Mouse (Mus musculus): Measurements from ENCODE around the gene Lgals7. TPM values are rescaled to one million over a fixed set of nuclear protein-coding genes. Genes with fewer than 3 reads are reported as not detected.

Lgals7 gene
- polyA plus RNA-seq, 1 experiment from 2014 or later, result 1.8 TPM

GRCm38 (mm10) chr7:28825686-28826401 is 37.8 kb upstream of the Lgals7 start:
- H3K4me1 ChIP-seq (ENCODE audit: control insufficient read depth, insufficient read depth, low read length), result peaks cover 11% of the 10 kb centered on the region; the same call in 1 of the 2 replicates
- H3K9ac ChIP-seq (replicated peaks; ENCODE audit: low read depth, low read length), result peak overlapping the region; percentile 54
- no peaks in the 10 kb centered on the region for H3K27me3 ChIP-seq (ENCODE audit: control insufficient read depth, insufficient read depth, low read length)
- peak overlapping the region; percentile 74; the same call in 1 of the 2 replicates for H3K27ac ChIP-seq (ENCODE audit: low read depth, low read length)
- H3K4me3 ChIP-seq (ENCODE audit: low read depth, low read length), result peak overlapping the region; percentile 46
- ATAC-seq (ENCODE audit: low read depth), result no peak
- H3K9me3 ChIP-seq (ENCODE audit: control insufficient read depth, low read length), result no peaks in the 10 kb centered on the region
- 64% methylated on average over 11 of the region's 11 CpGs for WGBS
- H3K4me2 ChIP-seq (ENCODE audit: low read depth, low read length), result peak overlapping the region; percentile 66
- H3K36me3 ChIP-seq (ENCODE audit: control insufficient read depth, insufficient read depth, low read length), result peaks cover 18% of the 10 kb centered on the region

DNA sequence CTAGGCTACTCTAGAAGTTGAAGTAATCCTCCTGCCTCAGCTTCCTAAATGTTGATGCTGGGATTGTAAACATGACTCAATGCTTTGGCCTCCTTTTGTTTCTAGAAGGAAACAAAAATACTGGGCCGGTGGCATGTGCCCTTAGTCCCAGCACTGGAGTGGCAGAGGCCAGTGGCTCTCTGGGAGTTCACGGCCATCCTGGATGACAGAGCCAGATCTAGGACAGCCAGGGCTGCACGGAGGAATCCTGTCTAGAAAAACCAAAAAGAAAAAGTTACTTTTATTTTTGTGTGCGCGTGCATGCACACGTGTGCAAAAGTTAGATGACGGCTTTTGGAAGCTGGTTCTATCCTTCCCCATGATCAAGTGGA is 37.3 kb upstream of the Lgals7 start:
- Histone ChIP-seq H3K9ac (replicated peaks; ENCODE audit: low read depth, low read length) (no peak overlapping the region), H3K4me3 (ENCODE audit: low read depth, low read length) (no peak overlapping the region), H3K36me3 (ENCODE audit: control insufficient read depth, insufficient read depth, low read length) (peaks cover 13% of the 10 kb centered on the region), H3K9me3 (ENCODE audit: control insufficient read depth, low read length) (no peaks in the 10 kb centered on the region), H3K27ac (ENCODE audit: low read depth, low read length) (no peak overlapping the region), H3K4me2 (ENCODE audit: low read depth, low read length) (0 out of 2 replicates have a peak overlapping the region, but pooled peaks have one; percentile 66), H3K27me3 (ENCODE audit: control insufficient read depth, insufficient read depth, low read length) (no peaks in the 10 kb centered on the region), H3K4me1 (ENCODE audit: control insufficient read depth, insufficient read depth, low read length) (peaks cover 11% of the 10 kb centered on the region; the same call in 1 of the 2 replicates)
- 93% methylated on average over 7 of the region's 7 CpGs for WGBS
- ATAC-seq (ENCODE audit: low read depth), result no peak

DNA sequence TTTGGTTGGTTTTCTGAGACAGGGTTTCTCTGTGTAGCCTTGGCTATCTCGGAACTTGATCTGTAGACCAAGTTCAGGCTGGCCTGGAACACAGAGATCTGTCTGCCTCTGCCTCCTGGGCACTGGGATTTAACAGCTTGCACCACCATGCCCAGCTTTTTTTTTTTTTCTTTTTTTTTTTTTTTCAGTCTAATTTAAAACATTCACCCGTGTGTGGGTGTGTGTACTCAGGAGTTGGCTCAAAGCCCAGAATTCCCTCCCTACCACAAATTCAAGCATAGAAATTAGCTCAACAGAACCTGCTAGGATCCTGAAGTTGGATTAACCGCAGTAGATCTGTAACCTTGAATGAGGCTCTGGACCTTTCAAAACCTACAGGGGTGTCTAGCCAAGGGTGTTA is 36.3 kb upstream of the Lgals7 start:
- H3K27ac ChIP-seq (ENCODE audit: low read depth, low read length), result no peak overlapping the region
- no peaks in the 10 kb centered on the region for H3K9me3 ChIP-seq (ENCODE audit: control insufficient read depth, low read length)
- ATAC-seq (ENCODE audit: low read depth), result no peak
- H3K4me1 ChIP-seq (ENCODE audit: control insufficient read depth, insufficient read depth, low read length), result peaks cover 11% of the 10 kb centered on the region; the same call in 1 of the 2 replicates
- peaks cover 4% of the 10 kb centered on the region for H3K36me3 ChIP-seq (ENCODE audit: control insufficient read depth, insufficient read depth, low read length)
- H3K4me3 ChIP-seq (ENCODE audit: low read depth, low read length), result no peak overlapping the region
- no peak overlapping the region for H3K4me2 ChIP-seq (ENCODE audit: low read depth, low read length)
- WGBS, result 58% methylated on average over 3 of the region's 3 CpGs
- no peak overlapping the region for H3K9ac ChIP-seq (replicated peaks; ENCODE audit: low read depth, low read length)
- no peaks in the 10 kb centered on the region for H3K27me3 ChIP-seq (ENCODE audit: control insufficient read depth, insufficient read depth, low read length)

DNA sequence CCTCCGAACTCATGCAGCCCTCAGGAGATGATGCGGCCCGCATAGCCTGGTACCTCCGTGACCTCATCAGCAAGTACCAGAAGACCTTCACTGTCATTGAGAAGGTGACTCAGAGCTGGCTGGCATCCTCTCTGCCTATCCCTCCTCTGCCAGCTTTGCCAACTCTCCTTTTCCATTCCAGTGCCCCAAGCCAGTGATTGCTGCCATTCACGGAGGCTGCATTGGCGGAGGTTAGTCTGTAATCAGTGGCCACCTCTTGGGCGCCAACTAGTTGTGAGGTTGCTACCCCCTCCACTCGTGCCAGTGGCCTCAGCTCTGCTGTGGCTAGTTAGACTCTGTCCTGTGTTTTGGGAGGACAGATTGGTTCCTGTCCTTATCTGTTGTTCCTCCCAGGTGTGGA is 33.8 kb upstream of the Lgals7 start:
- no peak overlapping the region for H3K27ac ChIP-seq (ENCODE audit: low read depth, low read length)
- H3K4me1 ChIP-seq (ENCODE audit: control insufficient read depth, insufficient read depth, low read length), result peaks cover 7% of the 10 kb centered on the region; the same call in 1 of the 2 replicates
- H3K4me2 ChIP-seq (ENCODE audit: low read depth, low read length), result no peak overlapping the region
- 96% methylated on average over 8 of the region's 8 CpGs for WGBS
- ATAC-seq (ENCODE audit: low read depth), result no peak
- H3K9me3 ChIP-seq (ENCODE audit: control insufficient read depth, low read length), result no peaks in the 10 kb centered on the region
- no peak overlapping the region for H3K9ac ChIP-seq (replicated peaks; ENCODE audit: low read depth, low read length)
- no peaks in the 10 kb centered on the region; the same call in 1 of the 2 replicates for H3K36me3 ChIP-seq (ENCODE audit: control insufficient read depth, insufficient read depth, low read length)
- no peak overlapping the region for H3K4me3 ChIP-seq (ENCODE audit: low read depth, low read length)
- H3K27me3 ChIP-seq (ENCODE audit: control insufficient read depth, insufficient read depth, low read length), result no peaks in the 10 kb centered on the region

DNA sequence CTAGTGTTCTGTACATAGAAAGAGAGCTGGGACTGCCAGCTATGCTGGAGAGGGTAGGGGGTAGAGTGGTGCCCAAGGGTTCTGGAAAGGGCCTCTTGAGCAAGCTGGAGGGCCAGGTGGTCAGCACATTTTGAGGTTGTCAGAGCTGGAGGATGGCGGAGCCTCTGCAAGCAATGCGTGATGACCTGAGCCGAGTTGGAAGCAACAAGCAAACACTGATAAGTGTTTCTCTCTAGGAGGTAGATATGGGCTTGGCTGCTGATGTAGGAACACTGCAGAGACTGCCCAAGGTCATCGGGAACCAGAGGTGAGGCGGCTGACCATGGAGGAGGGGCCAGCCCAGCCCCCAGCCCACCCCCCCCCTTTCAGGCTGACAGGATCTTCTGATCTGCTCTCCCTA is 32.7 kb upstream of the Lgals7 start:
- Histone ChIP-seq H3K9ac (replicated peaks; ENCODE audit: low read depth, low read length) (no peak overlapping the region), H3K9me3 (ENCODE audit: control insufficient read depth, low read length) (no peaks in the 10 kb centered on the region), H3K36me3 (ENCODE audit: control insufficient read depth, insufficient read depth, low read length) (no peaks in the 10 kb centered on the region; the same call in 1 of the 2 replicates), H3K4me3 (ENCODE audit: low read depth, low read length) (no peak overlapping the region), H3K27me3 (ENCODE audit: control insufficient read depth, insufficient read depth, low read length) (no peaks in the 10 kb centered on the region), H3K4me2 (ENCODE audit: low read depth, low read length) (no peak overlapping the region), H3K27ac (ENCODE audit: low read depth, low read length) (no peak overlapping the region), H3K4me1 (ENCODE audit: control insufficient read depth, insufficient read depth, low read length) (peaks cover 1% of the 10 kb centered on the region; the same call in 1 of the 2 replicates)
- no peak for ATAC-seq (ENCODE audit: low read depth)
- WGBS, result 93% methylated on average over 5 of the region's 5 CpGs

GRCm38 (mm10) chr7:28831411-28832125 is 32.1 kb upstream of the Lgals7 start:
- Histone ChIP-seq H3K9me3 (ENCODE audit: control insufficient read depth, low read length) (no peaks in the 10 kb centered on the region), H3K27ac (ENCODE audit: low read depth, low read length) (no peak overlapping the region), H3K4me3 (ENCODE audit: low read depth, low read length) (no peak overlapping the region), H3K4me1 (ENCODE audit: control insufficient read depth, insufficient read depth, low read length) (no peaks in the 10 kb centered on the region), H3K27me3 (ENCODE audit: control insufficient read depth, insufficient read depth, low read length) (no peaks in the 10 kb centered on the region), H3K36me3 (ENCODE audit: control insufficient read depth, insufficient read depth, low read length) (no peaks in the 10 kb centered on the region; the same call in 1 of the 2 replicates), H3K4me2 (ENCODE audit: low read depth, low read length) (no peak overlapping the region), H3K9ac (replicated peaks; ENCODE audit: low read depth, low read length) (no peak overlapping the region)
- ATAC-seq (ENCODE audit: low read depth), result no peak
- whole genome bisulfite sequencing, result 90% methylated on average over 17 of the region's 17 CpGs

- Histone ChIP-seq H3K27ac (ENCODE audit: low read depth, low read length) (no peak overlapping the region), H3K4me2 (ENCODE audit: low read depth, low read length) (no peak overlapping the region), H3K4me3 (ENCODE audit: low read depth, low read length) (no peak overlapping the region), H3K9ac (replicated peaks; ENCODE audit: low read depth, low read length) (no peak overlapping the region), H3K27me3 (ENCODE audit: control insufficient read depth, insufficient read depth, low read length) (no peaks in the 10 kb centered on the region), H3K4me1 (ENCODE audit: control insufficient read depth, insufficient read depth, low read length) (no peaks in the 10 kb centered on the region), H3K9me3 (ENCODE audit: control insufficient read depth, low read length) (no peaks in the 10 kb centered on the region), H3K36me3 (ENCODE audit: control insufficient read depth, insufficient read depth, low read length) (no peaks in the 10 kb centered on the region; the same call in 1 of the 2 replicates)
- 40% methylated on average over 6 of the region's 6 CpGs for WGBS
- ATAC-seq (ENCODE audit: low read depth), result no peak
Observed at GRCm38 (mm10) chr7:28832137-28832536, 31.5 kb upstream of the Lgals7 start.

DNA sequence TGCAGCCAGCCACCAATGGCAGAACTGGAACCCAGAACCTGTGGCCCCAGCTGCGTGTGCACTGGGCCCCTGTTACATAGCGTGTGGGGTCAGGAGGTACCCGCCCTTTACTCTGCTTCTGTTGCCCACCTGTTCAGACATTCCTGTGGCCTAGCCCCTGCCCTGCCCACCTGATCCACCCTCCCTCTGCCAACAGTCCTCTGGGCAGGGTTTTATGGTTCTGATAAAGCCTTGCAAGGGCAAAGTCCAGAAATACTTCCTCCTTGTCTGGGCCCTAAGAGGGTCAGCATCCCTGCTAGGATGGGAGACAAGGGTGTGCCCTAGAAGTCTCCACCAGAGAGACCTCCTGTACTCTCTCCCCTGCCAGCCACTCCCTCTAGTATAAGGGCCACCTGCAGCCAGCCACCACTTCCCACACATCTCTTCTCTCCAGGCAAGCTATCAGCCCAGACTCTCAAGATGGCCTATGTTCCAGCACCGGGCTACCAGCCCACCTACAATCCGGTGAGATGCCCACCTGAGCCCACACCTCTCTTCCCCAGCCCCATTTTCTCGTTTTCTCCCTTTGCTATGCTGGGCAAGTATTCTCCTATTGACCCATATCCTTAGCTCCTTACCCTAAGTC is 29.8 kb upstream of the Lgals7 start, which contains the start of gene Lgals4:
Gene Lgals4, plus strand, starts transcription at position 132 of the 625 bp plus-strand sequence.
- H3K27ac ChIP-seq (ENCODE audit: low read depth, low read length), result no peak within 1 kb of the TSS
- H3K4me1 ChIP-seq (ENCODE audit: control insufficient read depth, insufficient read depth, low read length), result no peaks in the 10 kb centered on the region
- H3K27me3 ChIP-seq (ENCODE audit: control insufficient read depth, insufficient read depth, low read length), result no peaks in the 10 kb centered on the region
- no peak within 1 kb of the TSS for H3K4me2 ChIP-seq (ENCODE audit: low read depth, low read length)
- 91% methylated on average over 6 of the region's 6 CpGs for WGBS
- H3K9me3 ChIP-seq (ENCODE audit: control insufficient read depth, low read length), result no peaks in the 10 kb centered on the region
- no peak within 1 kb of the TSS for H3K9ac ChIP-seq (replicated peaks; ENCODE audit: low read depth, low read length)
- ATAC-seq (ENCODE audit: low read depth), result no peak
- no peak within 1 kb of the TSS for H3K4me3 ChIP-seq (ENCODE audit: low read depth, low read length)
- H3K36me3 ChIP-seq (ENCODE audit: control insufficient read depth, insufficient read depth, low read length), result no peaks in the 10 kb centered on the region; the same call in 1 of the 2 replicates

Measured in neural tube, embryonic 14.5 days (tissue).